Mouse (Mus musculus) cerebellum, adult 8-10 months (tissue): ENCODE results near the gene Etv6.

Source experiments
- DNase-seq: peaks from one replicate; pipeline ENCODE4 v3.0.0; 2022

Gene Etv6

GRCm38 (mm10) chr6:134144231-134145130 is 109.0 kb downstream of the Etv6 start:
- DNase-seq: no peak

DNA sequence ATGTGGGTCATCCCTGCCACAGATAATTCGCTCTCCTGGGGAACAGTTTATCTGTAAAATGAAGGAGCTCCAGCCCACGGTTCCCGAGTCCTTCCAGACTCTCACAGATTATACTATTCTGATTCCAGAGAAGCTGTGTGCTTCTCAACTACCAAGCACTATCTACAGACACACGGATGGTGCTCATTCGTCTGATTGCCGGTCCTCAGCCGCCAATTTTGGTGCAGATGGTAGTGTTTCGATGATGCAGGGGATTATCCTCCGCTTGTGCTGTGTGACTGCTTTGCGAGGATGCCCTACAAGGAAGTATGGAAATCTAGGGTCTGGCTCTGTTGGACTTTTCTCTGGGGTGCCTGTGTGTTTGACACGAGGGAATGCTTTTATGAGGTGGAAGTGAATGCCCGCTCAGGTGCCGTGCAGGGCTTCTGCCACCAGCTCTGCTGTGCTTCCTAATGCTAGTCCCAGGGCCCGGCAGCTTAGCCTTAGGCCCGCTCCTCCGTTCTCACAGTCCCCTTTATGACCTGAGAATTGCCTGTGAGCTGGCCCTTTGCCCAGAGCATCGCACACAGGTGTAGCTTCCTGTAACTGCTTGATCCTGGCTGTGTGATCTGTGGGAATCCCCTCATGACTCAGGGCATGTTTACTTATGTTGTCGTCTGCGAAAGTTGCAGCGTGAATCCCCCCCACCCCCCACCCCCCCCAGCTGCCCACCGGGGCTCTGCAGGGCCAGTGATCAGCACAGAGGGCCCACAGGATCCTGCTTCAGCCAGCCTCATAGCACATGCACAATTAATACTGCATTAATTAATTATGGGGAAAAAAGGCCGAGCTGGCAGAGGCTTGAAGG is 112.3 kb downstream of the Etv6 start:
- peak; percentile 31 for DNase-seq

DNA sequence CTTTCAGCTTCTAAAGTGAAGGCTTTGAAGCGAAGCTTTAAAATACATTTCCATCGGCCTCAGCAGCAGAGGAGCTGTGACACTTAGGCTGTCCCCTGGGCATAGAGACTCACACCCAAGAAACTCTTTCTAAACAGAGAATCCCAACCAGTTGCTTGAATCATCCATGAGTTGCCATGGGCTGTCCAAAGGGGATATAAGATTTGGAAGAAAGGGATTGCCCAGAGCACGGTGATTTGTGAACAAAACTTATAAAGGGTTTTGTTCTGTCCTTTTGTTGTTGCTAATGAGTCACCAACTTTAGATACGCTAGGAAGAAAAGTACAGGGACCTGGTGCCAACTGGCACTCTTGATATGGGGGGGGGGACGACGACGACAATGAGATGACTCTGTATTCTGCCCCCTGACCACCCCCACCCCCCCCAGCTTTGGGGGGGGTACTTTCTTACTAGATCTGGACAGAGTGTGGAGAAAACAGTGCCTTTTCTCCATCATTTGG is 113.0 kb downstream of the Etv6 start:
- no peak for DNase-seq

DNA sequence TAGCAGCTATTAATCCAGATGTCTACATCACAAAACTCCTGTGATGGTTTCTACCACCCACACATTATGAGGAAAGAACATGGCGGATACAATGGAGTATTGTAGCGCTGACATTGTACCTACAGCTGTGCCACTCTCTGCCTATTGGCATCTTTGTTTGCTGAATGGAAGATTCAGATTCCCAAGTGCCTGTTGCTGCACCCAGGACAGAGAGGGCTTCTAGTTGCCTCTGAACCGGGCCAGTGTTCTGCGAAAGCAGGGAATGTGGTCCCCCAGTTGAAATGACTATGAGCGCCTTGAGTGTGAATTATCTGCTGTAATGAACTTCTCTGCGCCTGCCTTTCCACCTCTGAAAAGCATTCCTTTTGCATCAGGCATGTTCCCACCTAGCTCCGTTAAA is 114.1 kb downstream of the Etv6 start:
- DNase-seq: no peak

DNA sequence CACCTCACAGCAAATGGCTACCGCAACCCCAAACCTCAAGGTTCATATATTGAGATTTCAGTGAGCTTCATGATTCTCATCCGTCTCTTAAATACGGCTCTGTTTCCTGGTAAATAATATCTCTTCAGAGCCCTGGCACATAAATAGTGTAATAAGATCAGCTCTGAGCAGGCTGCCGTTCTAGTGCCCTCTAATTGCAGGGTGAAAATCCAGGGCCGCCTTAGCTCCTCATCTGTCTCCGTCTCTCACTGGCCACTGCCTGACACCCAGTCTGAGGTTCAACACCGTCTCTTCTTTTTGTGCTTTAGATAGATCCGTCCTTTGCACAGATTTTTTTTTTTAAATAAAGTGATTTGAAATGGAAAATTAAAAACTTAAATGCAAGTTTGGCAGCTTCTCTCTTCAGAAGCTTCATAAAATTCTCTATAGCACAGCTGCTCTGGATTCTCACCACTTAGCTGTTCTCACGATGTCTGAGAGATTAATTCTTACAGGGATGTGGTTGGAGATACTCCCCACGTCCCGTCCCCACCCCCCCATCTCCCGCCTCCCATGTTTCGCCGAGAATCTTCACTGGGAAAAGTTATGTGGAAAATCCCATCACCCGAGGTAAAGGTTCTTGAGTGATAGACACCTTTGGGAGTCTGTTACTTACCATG is 115.7 kb downstream of the Etv6 start:
- DNase-seq: no peak

DNA sequence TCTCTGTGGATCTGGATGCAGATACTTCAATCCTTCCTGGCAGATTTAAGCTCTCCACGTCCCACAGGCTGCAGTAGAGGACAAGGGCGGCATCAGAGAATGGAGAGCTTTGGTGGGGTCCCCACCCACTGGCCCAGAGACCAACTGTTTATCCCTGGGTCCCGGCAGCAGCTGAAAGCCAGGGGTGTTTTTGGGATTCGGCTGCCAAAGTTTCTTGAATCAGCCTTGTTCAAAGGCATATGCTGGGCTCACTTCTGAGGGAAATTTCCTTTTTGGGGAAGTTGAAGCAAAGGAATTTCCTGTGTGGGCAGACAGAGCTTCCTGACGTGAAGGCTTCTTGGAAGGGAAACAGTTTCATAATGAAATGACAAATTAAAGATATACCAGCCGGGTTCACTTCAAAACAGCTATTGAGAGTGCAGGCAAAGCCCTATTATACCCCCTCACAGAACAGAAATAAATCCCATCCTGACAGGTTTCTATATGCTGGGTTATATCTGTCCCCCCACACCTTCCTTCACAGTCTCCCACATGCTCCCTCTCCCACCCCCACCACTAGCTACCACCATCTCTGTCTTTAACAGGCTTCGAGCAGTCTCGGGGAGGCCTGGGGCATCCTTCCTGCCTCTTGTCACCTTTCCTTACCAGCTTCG is 116.5 kb downstream of the Etv6 start:
- DNase-seq: no peak

GRCm38 (mm10) chr6:134152539-134152938 is 117.0 kb downstream of the Etv6 start:
- no peak for DNase-seq

GRCm38 (mm10) chr6:134154746-134155145 is 119.2 kb downstream of the Etv6 start:
- DNase-seq: no peak

GRCm38 (mm10) chr6:134155900-134156623 is 120.6 kb downstream of the Etv6 start:
- no peak for DNase-seq

GRCm38 (mm10) chr6:134157533-134158115 is 122.1 kb downstream of the Etv6 start:
- DNase-seq: no peak

GRCm38 (mm10) chr6:134158201-134158600 is 122.7 kb downstream of the Etv6 start:
- no peak for DNase-seq

DNA sequence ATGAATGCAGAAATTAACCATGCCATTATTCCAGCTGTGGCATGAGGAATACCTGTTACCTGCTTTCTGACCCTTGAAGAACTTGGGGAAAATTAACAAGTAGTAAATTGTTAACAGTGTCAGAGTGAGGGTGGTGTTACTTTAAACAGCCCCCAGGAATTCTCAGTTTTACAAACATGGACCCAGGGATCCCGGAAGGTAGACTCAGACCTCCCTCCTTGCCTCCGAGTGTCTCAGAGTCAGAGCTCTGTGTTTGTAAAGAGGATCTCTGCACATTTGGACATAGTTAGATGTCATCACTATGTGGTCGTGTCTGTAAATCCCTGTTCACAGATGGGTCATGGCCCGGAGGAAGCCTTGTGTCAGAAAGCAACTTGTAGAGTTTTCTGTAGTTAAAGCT is 124.2 kb downstream of the Etv6 start:
- DNase-seq: no peak

DNA sequence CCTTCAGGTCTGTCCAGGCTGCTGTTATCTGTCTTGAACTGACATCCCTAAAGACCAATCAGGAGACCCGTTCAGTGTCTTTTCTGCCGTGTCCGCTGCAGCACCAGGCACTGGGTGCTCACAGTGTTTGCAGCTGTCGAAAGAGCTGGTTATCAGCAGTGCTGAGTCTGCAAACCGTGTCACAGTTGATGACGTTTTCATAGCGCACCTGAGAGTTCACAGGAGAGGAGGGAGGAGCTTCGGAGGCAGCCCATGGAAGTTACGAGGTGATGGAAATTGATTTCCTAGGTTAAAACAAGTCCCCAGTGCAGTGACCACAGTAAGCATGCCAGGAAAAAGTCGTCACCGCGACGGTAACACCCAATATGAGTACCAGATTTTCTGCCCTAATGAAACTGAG is 125.5 kb downstream of the Etv6 start:
- DNase-seq: no peak

DNA sequence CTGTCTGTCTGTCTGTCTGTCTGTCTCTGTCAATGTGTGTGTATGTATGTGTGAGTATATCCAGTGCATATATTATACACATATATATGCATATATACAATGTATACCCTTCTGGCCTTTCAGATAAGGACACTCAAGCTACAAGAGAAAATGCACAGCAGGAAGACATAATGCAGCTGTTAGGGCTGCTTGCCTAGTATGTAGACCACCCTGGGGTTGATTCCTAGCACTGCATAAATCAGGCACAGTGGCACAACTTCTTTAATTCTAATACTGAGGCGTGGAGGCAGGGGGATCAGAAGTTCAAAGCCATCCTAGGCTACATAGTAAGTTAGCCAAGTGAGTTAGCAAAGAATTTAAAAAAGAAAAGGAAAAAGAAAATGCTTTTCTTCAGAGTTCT is 127.8 kb downstream of the Etv6 start:
- no peak for DNase-seq

- DNase-seq: no peak
Observed at GRCm38 (mm10) chr6:134164356-134164755, 128.9 kb downstream of the Etv6 start.

DNA sequence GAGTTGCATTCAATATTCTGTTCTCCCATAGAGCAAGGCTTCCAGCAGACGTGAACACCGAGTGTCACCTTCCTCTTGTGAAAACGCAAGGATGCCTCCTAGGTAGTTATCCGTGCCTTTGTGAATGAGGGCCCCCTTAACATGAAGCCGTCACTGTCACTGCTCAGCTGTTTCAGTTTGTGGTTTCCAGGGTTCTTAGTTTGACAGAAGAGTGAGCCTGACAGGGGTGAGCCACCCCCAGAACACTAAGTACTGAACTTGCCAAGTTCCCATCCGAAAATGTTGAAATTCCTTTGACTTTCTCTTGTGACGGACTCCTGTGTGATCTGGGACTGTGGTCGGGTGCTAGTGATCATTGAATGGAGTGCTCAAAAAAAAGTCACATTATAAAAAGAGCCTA is 129.5 kb downstream of the Etv6 start:
- DNase-seq: no peak

- DNase-seq: no peak
Observed at GRCm38 (mm10) chr6:134167963-134168362, 132.5 kb downstream of the Etv6 start.

- no peak for DNase-seq
Observed at GRCm38 (mm10) chr6:134168799-134169198, 133.3 kb downstream of the Etv6 start.

DNA sequence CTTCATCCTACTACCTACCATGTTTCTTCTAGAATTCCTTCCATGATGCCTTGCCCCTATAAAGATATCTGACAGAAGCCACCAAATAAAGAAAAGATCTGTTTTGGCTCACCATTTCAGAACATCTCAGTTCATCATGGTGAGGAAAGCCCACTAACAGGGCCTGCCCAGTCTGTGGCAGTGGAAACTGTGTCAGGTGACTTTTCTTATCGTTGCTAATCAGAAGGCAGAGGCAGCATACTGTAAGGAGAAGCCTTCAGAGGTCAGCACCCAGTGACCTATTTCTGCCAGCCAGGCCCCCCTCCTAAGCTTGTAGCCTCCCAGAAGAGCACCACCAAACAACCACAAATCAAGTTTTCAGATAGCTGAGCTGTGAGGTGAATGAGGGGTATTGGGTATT is 135.7 kb downstream of the Etv6 start:
- no peak for DNase-seq

- DNase-seq: no peak
Observed at GRCm38 (mm10) chr6:134171906-134172728, 136.6 kb downstream of the Etv6 start.

- DNase-seq: no peak
Observed at GRCm38 (mm10) chr6:134173439-134173838, 137.9 kb downstream of the Etv6 start.
